Mouse (Mus musculus): ENCODE measurements around the gene Cop1. TPM values are rescaled to one million over a fixed set of nuclear protein-coding genes. Genes with fewer than 3 reads are reported as not detected.

Cop1 gene
- polyA plus RNA-seq, 1 experiment from 2014 or later: 32.8 TPM

GRCm38 (mm10) chr1:159263820-159264219 lies 31.7 kb downstream of the Cop1 start:
- TF ChIP-seq CTCF (IDR thresholded peaks at IDR 0.05; ENCODE audit: low read depth): no peak
- Histone ChIP-seq H3K4me1 (replicated peaks; ENCODE audit: control insufficient read depth, insufficient read depth, low read length) (no peaks in the 10 kb centered on the region), H3K27me3 (replicated peaks; ENCODE audit: control insufficient read depth, insufficient read depth, low read length) (no peaks in the 10 kb centered on the region), H3K36me3 (ENCODE audit: control insufficient read depth, insufficient read depth) (peaks cover 13% of the 10 kb centered on the region), H3K27ac (ENCODE audit: low read depth, low read length) (no peak overlapping the region), H3K9ac (ENCODE audit: low read depth, low read length) (no peak overlapping the region), H3K4me2 (replicated peaks; ENCODE audit: low read depth) (no peak overlapping the region), H3K4me3 (ENCODE audit: low read depth, low read length) (no peak overlapping the region), H3K9me3 (ENCODE audit: control insufficient read depth) (no peaks in the 10 kb centered on the region)
- no peak for ATAC-seq
- 89% methylated on average over 3 of the region's 3 CpGs for WGBS

DNA sequence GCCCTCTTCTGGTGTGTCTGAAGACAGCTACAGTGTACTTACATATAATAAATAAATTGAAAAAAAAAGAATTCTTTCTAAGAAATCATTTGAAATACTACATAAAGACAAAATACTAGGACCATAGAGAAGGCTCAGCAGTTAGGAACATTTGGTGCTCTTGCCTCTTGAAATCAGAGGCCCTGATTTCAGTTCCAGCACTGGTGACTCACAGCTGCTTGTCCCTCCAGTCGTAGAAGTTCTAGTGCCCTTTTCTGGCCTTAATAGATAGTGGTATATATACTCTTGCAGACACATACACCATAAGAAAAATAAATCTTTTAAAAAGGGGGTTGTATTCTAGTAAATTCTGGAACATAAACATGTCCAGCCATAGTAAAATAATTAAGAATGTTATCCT lies 48.0 kb downstream of the Cop1 start:
- Histone ChIP-seq H3K4me3 (ENCODE audit: low read depth, low read length) (no peak overlapping the region), H3K27me3 (replicated peaks; ENCODE audit: control insufficient read depth, insufficient read depth, low read length) (no peaks in the 10 kb centered on the region), H3K4me2 (replicated peaks; ENCODE audit: low read depth) (no peak overlapping the region), H3K27ac (ENCODE audit: low read depth, low read length) (no peak overlapping the region), H3K36me3 (ENCODE audit: control insufficient read depth, insufficient read depth) (peaks cover 24% of the 10 kb centered on the region), H3K9ac (ENCODE audit: low read depth, low read length) (no peak overlapping the region), H3K9me3 (ENCODE audit: control insufficient read depth) (no peaks in the 10 kb centered on the region), H3K4me1 (replicated peaks; ENCODE audit: control insufficient read depth, insufficient read depth, low read length) (no peaks in the 10 kb centered on the region)
- WGBS: 80% methylated on average over 1 of the region's 1 CpGs
- no peak for ATAC-seq
- TF ChIP-seq CTCF (IDR thresholded peaks at IDR 0.05; ENCODE audit: low read depth): no peak

DNA sequence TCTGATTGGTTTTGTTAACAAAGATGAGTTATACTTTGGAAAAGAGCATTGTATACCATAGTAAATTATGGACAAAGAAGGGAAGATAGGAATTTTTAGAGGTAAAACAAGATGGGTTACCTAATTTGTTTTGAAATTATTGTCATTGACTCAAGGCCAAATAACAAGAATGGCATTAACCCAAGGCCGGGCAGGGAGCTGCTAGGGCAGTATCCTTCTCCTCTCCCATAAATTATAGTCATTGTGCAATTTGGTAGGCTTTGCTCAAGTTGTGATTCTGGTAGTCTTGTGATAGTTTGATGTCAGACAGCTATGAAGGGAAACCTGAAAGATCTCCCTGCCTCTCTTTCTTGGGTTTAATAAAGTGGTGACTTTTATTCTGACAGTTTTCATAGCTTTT lies 49.7 kb downstream of the Cop1 start:
- H3K27ac ChIP-seq (ENCODE audit: low read depth, low read length): no peak overlapping the region
- WGBS: 85% methylated on average over 1 of the region's 1 CpGs
- no peak for TF ChIP-seq CTCF (IDR thresholded peaks at IDR 0.05; ENCODE audit: low read depth)

GRCm38 (mm10) chr1:159286833-159287232 lies 54.7 kb downstream of the Cop1 start:
- WGBS: 83% methylated on average over 1 of the region's 1 CpGs
- H3K9ac ChIP-seq (ENCODE audit: low read depth, low read length): no peak overlapping the region
- H3K36me3 ChIP-seq (ENCODE audit: control insufficient read depth, insufficient read depth): peaks cover 12% of the 10 kb centered on the region
- H3K27ac ChIP-seq (ENCODE audit: low read depth, low read length): no peak overlapping the region
- H3K4me3 ChIP-seq (ENCODE audit: low read depth, low read length): no peak overlapping the region
- no peaks in the 10 kb centered on the region for H3K4me1 ChIP-seq (replicated peaks; ENCODE audit: control insufficient read depth, insufficient read depth, low read length)
- H3K27me3 ChIP-seq (replicated peaks; ENCODE audit: control insufficient read depth, insufficient read depth, low read length): no peaks in the 10 kb centered on the region
- no peak for ATAC-seq
- peak; percentile 56 for TF ChIP-seq CTCF (IDR thresholded peaks at IDR 0.05; ENCODE audit: low read depth)
- H3K9me3 ChIP-seq (ENCODE audit: control insufficient read depth): no peaks in the 10 kb centered on the region
- no peak overlapping the region for H3K4me2 ChIP-seq (replicated peaks; ENCODE audit: low read depth)

More for the DNA sequence above, 49.7 kb downstream of the Cop1 start:
- no peaks in the 10 kb centered on the region for H3K27me3 ChIP-seq (replicated peaks; ENCODE audit: control insufficient read depth, insufficient read depth, low read length)
- no peaks in the 10 kb centered on the region for H3K9me3 ChIP-seq (ENCODE audit: control insufficient read depth)
- ATAC-seq: no peak
- H3K36me3 ChIP-seq (ENCODE audit: control insufficient read depth, insufficient read depth): peaks cover 27% of the 10 kb centered on the region
- H3K4me1 ChIP-seq (replicated peaks; ENCODE audit: control insufficient read depth, insufficient read depth, low read length): no peaks in the 10 kb centered on the region
- H3K9ac ChIP-seq (ENCODE audit: low read depth, low read length): no peak overlapping the region
- H3K4me3 ChIP-seq (ENCODE audit: low read depth, low read length): no peak overlapping the region
- H3K4me2 ChIP-seq (replicated peaks; ENCODE audit: low read depth): no peak overlapping the region

- peak; percentile 69 for TF ChIP-seq CTCF (IDR thresholded peaks at IDR 0.05; ENCODE audit: low read depth)
- peaks cover 7% of the 10 kb centered on the region for H3K36me3 ChIP-seq (ENCODE audit: control insufficient read depth, insufficient read depth)
Measured at GRCm38 (mm10) chr1:159290219-159290618, 58.1 kb downstream of the Cop1 start.

DNA sequence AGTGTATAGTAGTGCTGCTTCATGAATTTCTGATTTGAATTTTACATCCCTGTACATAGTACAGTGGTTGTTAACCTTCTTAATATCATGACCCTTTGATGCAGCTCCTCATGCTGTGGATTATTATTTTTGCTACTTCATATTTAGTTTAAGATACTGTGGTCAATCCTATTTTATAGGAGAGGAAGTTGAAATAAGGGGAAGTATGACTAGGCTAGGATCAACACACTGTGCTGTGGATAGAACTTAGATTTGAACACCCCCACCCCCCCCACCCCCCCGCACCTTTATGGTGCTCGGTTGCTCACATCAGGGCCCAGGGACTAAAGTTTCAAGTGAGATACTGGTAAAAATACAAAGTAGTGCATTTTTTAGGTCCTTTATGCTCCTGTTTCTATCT lies 58.7 kb downstream of the Cop1 start:
- Histone ChIP-seq H3K9me3 (ENCODE audit: control insufficient read depth) (no peaks in the 10 kb centered on the region), H3K4me2 (replicated peaks; ENCODE audit: low read depth) (no peak overlapping the region), H3K27ac (ENCODE audit: low read depth, low read length) (no peak overlapping the region), H3K9ac (ENCODE audit: low read depth, low read length) (no peak overlapping the region), H3K4me1 (replicated peaks; ENCODE audit: control insufficient read depth, insufficient read depth, low read length) (no peaks in the 10 kb centered on the region), H3K36me3 (ENCODE audit: control insufficient read depth, insufficient read depth) (peaks cover 6% of the 10 kb centered on the region; the same call in 1 of the 2 replicates), H3K4me3 (ENCODE audit: low read depth, low read length) (no peak overlapping the region), H3K27me3 (replicated peaks; ENCODE audit: control insufficient read depth, insufficient read depth, low read length) (no peaks in the 10 kb centered on the region)
- no peak for ATAC-seq
- WGBS: 96% methylated on average over 2 of the region's 2 CpGs
- TF ChIP-seq CTCF (IDR thresholded peaks at IDR 0.05; ENCODE audit: low read depth): no peak

More at GRCm38 (mm10) chr1:159290219-159290618, 58.1 kb downstream of the Cop1 start:
- H3K27ac ChIP-seq (ENCODE audit: low read depth, low read length): no peak overlapping the region
- H3K9me3 ChIP-seq (ENCODE audit: control insufficient read depth): no peaks in the 10 kb centered on the region
- no peaks in the 10 kb centered on the region for H3K4me1 ChIP-seq (replicated peaks; ENCODE audit: control insufficient read depth, insufficient read depth, low read length)
- no peak overlapping the region for H3K4me2 ChIP-seq (replicated peaks; ENCODE audit: low read depth)
- no peaks in the 10 kb centered on the region for H3K27me3 ChIP-seq (replicated peaks; ENCODE audit: control insufficient read depth, insufficient read depth, low read length)
- no peak overlapping the region for H3K4me3 ChIP-seq (ENCODE audit: low read depth, low read length)
- no peak for ATAC-seq
- H3K9ac ChIP-seq (ENCODE audit: low read depth, low read length): no peak overlapping the region

All from intestine, postnatal 0 days (tissue).